Mouse (Mus musculus) midbrain, embryonic 13.5 days (tissue): ENCODE measurements at regions not wholly inside any gene's neighbourhood (a gene's known extent, or its start where the extent isn't known, plus 50 kb on each side); places are given as distances from the start of the nearest gene placed in this dataset.
A peak's percentile ranks its signal among the peaks of the same experiment; 100 is the strongest.

ENCODE experiments used
- ATAC-seq: fragments of 200-750 bp; cut with Nextera tagmentation; 2 replicates; pipeline ENCODE4 v1.8.0; 2017; ENCODE audit warnings: mild to moderate bottlenecking, moderate TSS enrichment, moderate library complexity
- H3K27ac ChIP-seq: fragments of 300-500 bp; sonication (generic); 2 replicates; pipeline ENCODE4 v1.5.1; 2015; ENCODE audit warnings: inconsistent platforms, mild to moderate bottlenecking, moderate library complexity
- H3K27me3 ChIP-seq: fragments of 300-500 bp; sonication (generic); 2 replicates; pipeline ENCODE4 v1.6.1; 2015; ENCODE audit warnings: mild to moderate bottlenecking, inconsistent platforms
- H3K36me3 ChIP-seq: fragments of 300-500 bp; sonication (generic); 2 replicates; pipeline ENCODE4 v1.6.1; 2015; ENCODE audit warnings: mild to moderate bottlenecking, inconsistent platforms
- H3K4me1 ChIP-seq: fragments of 300-500 bp; sonication (generic); replicated peaks from 2 replicates; pipeline ENCODE4 v1.6.1; 2015; ENCODE audit warnings: inconsistent platforms
- H3K4me2 ChIP-seq: fragments of 300-500 bp; sonication (generic); replicated peaks from 2 replicates; pipeline ENCODE4 v1.6.1; 2015; ENCODE audit warnings: moderate library complexity, mild to moderate bottlenecking, inconsistent platforms
- H3K4me3 ChIP-seq: fragments of 300-500 bp; sonication (generic); replicated peaks from 2 replicates; pipeline ENCODE4 v1.5.1; 2015; ENCODE audit warnings: mild to moderate bottlenecking, inconsistent platforms
- H3K9ac ChIP-seq: fragments of 300-500 bp; sonication (generic); replicated peaks from 2 replicates; pipeline ENCODE4 v1.6.1; 2015; ENCODE audit warnings: mild to moderate bottlenecking, inconsistent platforms
- H3K9me3 ChIP-seq: fragments of 300-500 bp; sonication (generic); 2 replicates; pipeline ENCODE4 v1.6.1; 2016; ENCODE audit warnings: mild to moderate bottlenecking, inconsistent platforms
- WGBS: fragments of 180-500 bp; shearing (Covaris S2); methylation state at CpG from one replicate; pipeline ENCODE4 v1.1.7; 2015; 5-methylcytosine and 5-hydroxymethylcytosine counted together

- Histone ChIP-seq H3K36me3 (no peaks in the 10 kb centered on the region), H3K4me1 (peaks cover 8% of the 10 kb centered on the region), H3K4me3 (no peak overlapping the region), H3K9me3 (no peaks in the 10 kb centered on the region), H3K27ac (no peak overlapping the region), H3K9ac (no peak overlapping the region), H3K4me2 (no peak overlapping the region; the same call in 1 of the 2 replicates), H3K27me3 (0 out of 2 replicates have a peak, but pooled peaks cover 3% of the 10 kb centered on the region)
- 36% methylated on average over 11 of the region's 11 CpGs for WGBS
- peak; percentile 76 for ATAC-seq
Measured at GRCm38 (mm10) chr14:33824421-33824874, 98.9 kb upstream of the Gdf10 start.

- Histone ChIP-seq H3K4me3 (no peak overlapping the region), H3K9ac (no peak overlapping the region), H3K27ac (no peak overlapping the region), H3K36me3 (no peaks in the 10 kb centered on the region), H3K9me3 (no peaks in the 10 kb centered on the region), H3K4me1 (peaks cover 8% of the 10 kb centered on the region), H3K4me2 (no peak overlapping the region), H3K27me3 (0 out of 2 replicates have a peak, but pooled peaks cover 3% of the 10 kb centered on the region)
- ATAC-seq, result no peak
- 84% methylated on average over 12 of the region's 12 CpGs for WGBS
Measured at GRCm38 (mm10) chr14:33826003-33826644, 97.3 kb upstream of the Gdf10 start.

- 72% methylated on average over 14 of the region's 14 CpGs for WGBS
- no peaks in the 10 kb centered on the region for H3K9me3 ChIP-seq
- no peaks in the 10 kb centered on the region for H3K36me3 ChIP-seq
- H3K4me3 ChIP-seq, result no peak overlapping the region
- no peak overlapping the region for H3K9ac ChIP-seq
- no peaks in the 10 kb centered on the region for H3K4me1 ChIP-seq
- H3K27me3 ChIP-seq, result no peaks in the 10 kb centered on the region
- H3K4me2 ChIP-seq, result no peak overlapping the region
- ATAC-seq, result no peak
- H3K27ac ChIP-seq, result no peak overlapping the region
Measured at GRCm38 (mm10) chr14:33832650-33833319, 90.6 kb upstream of the Gdf10 start.

GRCm38 (mm10) chr14:33836341-33836740 lies 87.0 kb upstream of the Gdf10 start:
- H3K9ac ChIP-seq, result no peak overlapping the region
- no peaks in the 10 kb centered on the region for H3K36me3 ChIP-seq
- no peak for ATAC-seq
- H3K4me1 ChIP-seq, result no peaks in the 10 kb centered on the region
- H3K4me2 ChIP-seq, result no peak overlapping the region
- no peak overlapping the region for H3K27ac ChIP-seq
- no peaks in the 10 kb centered on the region for H3K27me3 ChIP-seq
- WGBS, result 92% methylated on average over 11 of the region's 11 CpGs
- H3K9me3 ChIP-seq, result no peaks in the 10 kb centered on the region
- H3K4me3 ChIP-seq, result no peak overlapping the region

DNA sequence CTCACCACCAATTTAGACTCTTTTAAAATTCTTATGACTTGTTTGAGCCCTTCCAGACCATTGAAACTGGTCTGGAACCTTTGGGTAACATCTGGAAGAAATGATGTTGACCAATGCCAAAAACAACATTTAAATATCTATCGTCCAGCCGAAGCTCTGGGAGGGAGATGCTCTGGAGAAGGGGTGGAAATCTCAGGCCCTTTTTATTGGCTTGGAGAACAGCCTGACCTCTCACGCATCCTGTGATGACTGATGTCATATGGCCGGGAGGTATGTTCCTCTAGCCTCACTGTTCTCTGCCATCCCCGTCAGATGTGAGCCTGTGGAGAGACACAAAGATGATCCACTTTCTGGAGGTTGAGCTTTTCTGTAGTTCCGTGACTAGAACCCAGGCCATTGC lies 81.6 kb upstream of the Gdf10 start:
- no peak for ATAC-seq
- Histone ChIP-seq H3K27ac (no peak overlapping the region), H3K9ac (no peak overlapping the region), H3K27me3 (no peaks in the 10 kb centered on the region), H3K4me2 (no peak overlapping the region), H3K9me3 (no peaks in the 10 kb centered on the region), H3K4me3 (no peak overlapping the region), H3K36me3 (no peaks in the 10 kb centered on the region), H3K4me1 (no peaks in the 10 kb centered on the region)
- 87% methylated on average over 6 of the region's 6 CpGs for WGBS

- Histone ChIP-seq H3K27me3 (no peaks in the 10 kb centered on the region), H3K9ac (no peak overlapping the region), H3K27ac (no peak overlapping the region), H3K36me3 (no peaks in the 10 kb centered on the region), H3K4me3 (no peak overlapping the region), H3K9me3 (no peaks in the 10 kb centered on the region), H3K4me2 (no peak overlapping the region), H3K4me1 (no peaks in the 10 kb centered on the region)
- no peak for ATAC-seq
- 90% methylated on average over 3 of the region's 3 CpGs for WGBS
Measured at GRCm38 (mm10) chr14:33853499-33853898, 69.9 kb upstream of the Gdf10 start.

DNA sequence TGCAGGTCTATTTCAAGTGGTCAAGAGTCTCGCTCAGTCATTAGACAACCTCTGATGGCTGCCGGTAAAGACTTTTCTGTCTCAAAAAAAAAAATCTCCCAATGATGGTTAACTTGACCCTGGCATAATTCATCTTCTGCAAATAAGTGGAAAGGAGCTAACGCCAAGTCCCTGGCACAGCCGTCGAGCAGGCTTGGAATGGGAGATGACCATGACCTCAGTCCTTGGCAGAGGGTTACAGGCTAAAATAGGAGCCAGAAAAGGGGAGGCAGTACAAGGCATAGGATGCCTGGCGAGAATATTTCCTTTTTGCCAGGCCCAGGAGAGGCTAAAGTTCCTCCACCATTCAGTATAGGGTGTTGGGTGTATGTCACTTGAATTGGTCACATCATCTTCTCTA lies 69.2 kb upstream of the Gdf10 start:
- H3K4me2 ChIP-seq, result no peak overlapping the region
- no peaks in the 10 kb centered on the region for H3K4me1 ChIP-seq
- H3K27me3 ChIP-seq, result no peaks in the 10 kb centered on the region
- H3K4me3 ChIP-seq, result no peak overlapping the region
- no peaks in the 10 kb centered on the region for H3K9me3 ChIP-seq
- no peaks in the 10 kb centered on the region for H3K36me3 ChIP-seq
- ATAC-seq, result no peak
- no peak overlapping the region for H3K9ac ChIP-seq
- 98% methylated on average over 6 of the region's 6 CpGs for WGBS
- no peak overlapping the region for H3K27ac ChIP-seq

- Histone ChIP-seq H3K4me3 (no peak overlapping the region), H3K27ac (no peak overlapping the region), H3K4me2 (no peak overlapping the region), H3K9ac (no peak overlapping the region), H3K4me1 (no peaks in the 10 kb centered on the region), H3K36me3 (no peaks in the 10 kb centered on the region), H3K9me3 (no peaks in the 10 kb centered on the region), H3K27me3 (no peaks in the 10 kb centered on the region)
- 81% methylated on average over 6 of the region's 6 CpGs for WGBS
- ATAC-seq, result no peak
Measured at GRCm38 (mm10) chr14:33856992-33857391, 66.4 kb upstream of the Gdf10 start.

DNA sequence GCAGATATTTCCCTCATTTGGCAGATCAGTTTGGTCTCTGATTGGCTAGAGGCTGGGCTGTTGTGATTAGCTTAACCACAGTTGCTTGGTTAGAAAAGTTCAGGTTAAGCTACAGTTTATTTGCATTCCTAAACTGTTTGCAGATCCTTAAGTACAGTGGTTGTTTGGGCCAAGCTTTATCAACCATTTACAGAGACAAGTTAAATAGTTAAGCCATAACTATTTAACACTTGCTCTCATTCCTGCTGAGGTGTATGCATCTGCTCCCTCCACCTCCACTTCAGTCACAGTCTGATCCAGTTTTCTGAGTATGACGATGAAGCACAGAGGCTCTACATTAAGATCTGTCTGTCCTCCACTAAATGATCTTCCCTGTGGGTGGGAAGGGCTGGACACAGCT lies 58.6 kb upstream of the Gdf10 start:
- no peaks in the 10 kb centered on the region for H3K4me1 ChIP-seq
- no peak overlapping the region for H3K4me3 ChIP-seq
- ATAC-seq, result no peak
- no peak overlapping the region for H3K27ac ChIP-seq
- H3K36me3 ChIP-seq, result no peaks in the 10 kb centered on the region
- 78% methylated on average over 1 of the region's 1 CpGs for WGBS
- no peaks in the 10 kb centered on the region for H3K27me3 ChIP-seq
- no peak overlapping the region for H3K4me2 ChIP-seq
- H3K9me3 ChIP-seq, result no peaks in the 10 kb centered on the region
- H3K9ac ChIP-seq, result no peak overlapping the region

GRCm38 (mm10) chr14:33865746-33866145 lies 57.6 kb upstream of the Gdf10 start:
- H3K4me3 ChIP-seq, result no peak overlapping the region
- H3K4me1 ChIP-seq, result no peaks in the 10 kb centered on the region
- no peak overlapping the region for H3K27ac ChIP-seq
- ATAC-seq, result no peak
- no peaks in the 10 kb centered on the region for H3K9me3 ChIP-seq
- no peaks in the 10 kb centered on the region for H3K27me3 ChIP-seq
- 90% methylated on average over 2 of the region's 2 CpGs for WGBS
- H3K36me3 ChIP-seq, result no peaks in the 10 kb centered on the region
- no peak overlapping the region for H3K4me2 ChIP-seq
- H3K9ac ChIP-seq, result no peak overlapping the region

- 96% methylated on average over 3 of the region's 3 CpGs for WGBS
- no peaks in the 10 kb centered on the region for H3K9me3 ChIP-seq
- no peak overlapping the region for H3K27ac ChIP-seq
- H3K4me2 ChIP-seq, result no peak overlapping the region
- H3K4me3 ChIP-seq, result no peak overlapping the region
- H3K9ac ChIP-seq, result no peak overlapping the region
- no peaks in the 10 kb centered on the region for H3K36me3 ChIP-seq
- H3K27me3 ChIP-seq, result no peaks in the 10 kb centered on the region
- H3K4me1 ChIP-seq, result no peaks in the 10 kb centered on the region
- ATAC-seq, result no peak
Measured at GRCm38 (mm10) chr14:33867674-33868073, 55.7 kb upstream of the Gdf10 start.
